Mouse (Mus musculus) induced T-regulatory cell, adult 2 months (primary cell): ENCODE measurements around the gene Hbq1a.

Source experiments
- DNase-seq: peaks from one replicate; pipeline ENCODE4 v3.0.0-alpha.2; 2012; ENCODE audit warnings: low read depth

Gene Hbq1a

DNA sequence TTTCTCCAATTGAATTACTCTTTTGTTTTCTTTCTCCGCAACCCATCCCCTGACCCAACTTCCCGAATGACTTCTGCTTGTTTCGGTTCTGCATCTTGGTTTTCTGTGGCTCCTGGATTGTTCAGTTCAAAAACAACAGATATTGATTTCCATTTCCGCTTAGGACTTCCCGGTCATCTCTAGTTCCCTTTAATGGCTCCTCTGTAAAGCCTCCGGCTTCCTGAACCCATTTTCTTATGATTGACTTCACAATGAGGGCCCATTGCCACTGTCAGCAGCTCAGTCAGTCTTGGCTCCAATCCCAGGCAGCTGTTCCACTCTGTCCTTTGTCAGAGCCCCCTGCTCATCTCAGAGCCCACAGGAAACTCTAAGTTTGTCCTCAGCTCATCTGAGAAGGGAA, 31.2 kb downstream of the Hbq1a start:
- no peak for DNase-seq

DNA sequence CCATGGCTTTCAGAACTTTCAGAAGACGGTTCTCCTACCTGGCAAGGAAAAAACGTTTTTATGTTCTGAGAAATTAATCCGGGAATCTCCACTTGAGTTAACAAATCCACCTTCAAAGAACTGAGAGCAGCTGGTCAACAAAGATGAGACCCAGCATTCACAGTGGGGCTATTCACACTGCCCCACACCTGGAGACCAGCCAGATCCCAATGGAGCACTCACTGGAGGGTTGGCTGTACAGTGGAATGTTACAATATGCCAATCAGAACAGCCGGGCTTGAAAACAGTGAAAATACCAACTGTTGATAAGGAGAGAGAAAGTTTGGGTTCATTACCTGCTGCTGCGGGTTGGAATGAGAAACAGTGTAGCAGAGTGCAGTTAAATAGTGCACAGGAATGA, 32.0 kb downstream of the Hbq1a start:
- no peak for DNase-seq

DNA sequence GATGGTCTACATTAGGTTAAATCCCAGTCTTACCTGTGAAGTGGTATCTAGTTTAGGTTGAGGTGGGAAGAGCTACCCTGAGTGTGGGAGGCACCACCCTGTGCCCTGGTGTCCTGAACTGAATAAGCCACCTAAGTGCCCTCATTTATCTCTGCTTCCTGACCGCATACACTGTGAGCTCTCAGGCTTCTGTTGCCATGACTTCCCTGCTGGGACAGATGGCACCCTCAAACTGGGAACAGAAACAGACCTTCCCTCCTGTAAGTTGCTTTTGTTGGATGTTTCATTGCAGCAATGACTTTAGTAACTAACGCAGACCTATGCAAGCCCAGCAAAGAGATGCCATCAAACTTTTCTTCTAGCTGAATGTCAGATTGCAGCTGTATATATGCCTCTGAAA, 33.4 kb downstream of the Hbq1a start:
- no peak for DNase-seq

DNA sequence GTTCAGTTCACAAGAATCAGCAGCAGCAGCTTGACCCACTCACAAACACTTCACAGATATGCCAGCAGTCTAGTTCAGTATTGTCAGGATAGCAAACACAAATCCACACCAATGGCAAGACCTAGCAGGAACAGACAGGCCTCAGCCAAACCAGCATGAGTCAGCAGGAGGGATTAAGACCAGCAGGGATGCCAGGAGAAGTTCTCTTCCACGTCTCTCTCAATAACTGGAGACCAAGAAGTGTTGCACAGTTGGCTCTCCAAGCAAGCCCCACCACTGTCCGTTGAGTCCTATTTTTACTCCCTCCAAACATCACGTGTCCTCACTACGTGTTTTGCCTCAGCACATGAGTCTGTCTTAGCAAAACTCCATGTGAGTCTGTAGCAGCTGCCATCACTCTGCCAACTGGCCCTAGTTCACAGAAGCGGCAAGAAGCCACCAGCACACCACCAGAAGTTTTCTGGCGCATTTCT, 36.6 kb downstream of the Hbq1a start:
- no peak for DNase-seq

DNA sequence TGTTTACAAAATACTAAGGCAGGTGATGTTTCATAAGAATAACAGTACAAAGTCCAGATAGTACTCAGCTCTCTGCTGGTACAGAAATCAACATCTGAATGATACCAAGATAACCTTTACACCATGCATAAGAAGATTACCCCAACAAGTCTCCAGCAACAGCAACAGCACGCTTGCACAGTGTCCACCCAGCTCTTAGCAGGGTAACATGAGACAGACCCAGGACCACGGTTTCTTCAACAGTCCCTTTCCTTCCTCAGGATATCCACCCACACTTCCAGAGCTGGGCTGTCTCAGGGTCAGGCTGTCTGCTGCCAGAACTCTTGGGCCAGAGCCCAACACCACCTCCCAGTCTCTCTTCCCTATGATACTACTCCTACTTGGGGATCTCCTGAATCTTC, 39.3 kb downstream of the Hbq1a start:
- DNase-seq, result no peak

DNA sequence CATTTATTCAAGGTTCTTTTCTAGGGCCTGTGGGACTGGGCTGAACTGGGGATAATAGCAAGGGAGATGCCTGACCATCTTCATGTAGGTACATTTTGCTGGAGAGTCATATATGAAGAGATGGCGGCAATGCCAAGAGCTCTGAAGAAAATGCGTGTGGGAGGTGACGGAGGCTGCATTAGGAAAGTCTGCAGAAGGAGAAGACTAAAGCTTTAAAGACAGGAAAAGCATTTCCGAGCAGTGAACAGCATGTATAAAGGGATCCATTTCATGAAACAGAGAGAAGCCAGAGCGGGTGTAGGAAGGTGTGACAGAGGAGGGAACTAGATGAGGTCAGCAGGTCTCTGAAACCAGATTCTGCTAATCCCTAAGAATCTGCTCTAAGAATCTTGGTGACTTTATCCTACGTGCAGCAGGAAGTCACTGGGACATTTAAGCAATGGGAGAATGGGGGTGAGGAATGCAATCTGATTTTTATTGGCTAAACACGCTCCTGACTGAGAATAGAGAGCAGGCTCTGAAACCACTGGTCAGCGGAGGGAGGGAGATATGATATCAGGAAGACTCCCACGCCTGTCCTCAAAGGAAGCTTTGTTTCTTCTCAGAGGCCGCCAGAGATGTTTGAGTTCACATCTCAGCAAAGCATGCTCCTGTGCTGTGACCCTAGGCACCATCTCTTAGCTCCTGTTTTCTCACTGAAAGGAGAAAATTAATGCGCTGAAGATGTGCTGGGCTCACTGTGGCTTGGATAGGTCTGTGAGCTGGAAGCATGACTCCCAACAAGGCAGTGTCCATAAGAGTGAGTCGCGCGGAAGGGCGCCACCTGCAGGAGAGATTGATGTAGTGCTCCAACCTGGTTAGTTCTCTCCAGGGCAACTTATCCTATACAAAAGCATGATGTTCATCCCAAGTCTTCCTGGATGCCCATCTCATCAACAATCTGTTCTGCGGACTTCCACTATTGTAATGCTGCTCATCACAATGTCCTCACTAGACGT, 40.9 kb downstream of the Hbq1a start:
- peak; percentile 66 for DNase-seq

DNA sequence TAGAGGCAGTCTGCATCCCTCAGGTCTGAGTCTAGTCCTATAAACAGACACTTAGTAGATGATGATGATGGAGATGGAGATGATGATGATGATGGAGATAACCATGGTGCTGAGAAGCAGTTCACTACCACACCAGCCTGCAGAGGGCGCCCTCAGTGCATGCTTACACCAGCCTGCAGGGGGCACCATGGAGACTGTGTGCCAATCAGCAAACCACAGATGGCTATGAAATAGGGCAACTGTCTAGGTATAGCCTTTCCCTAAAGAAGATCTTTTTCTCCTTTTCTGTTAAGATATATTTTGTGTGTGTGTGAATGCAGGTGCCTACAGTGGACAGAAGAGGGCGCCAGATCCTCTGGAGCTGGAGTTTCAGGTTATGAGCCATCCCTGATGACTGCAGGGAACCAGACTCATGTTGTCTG, 42.9 kb downstream of the Hbq1a start:
- DNase-seq, result peak; percentile 71

DNA sequence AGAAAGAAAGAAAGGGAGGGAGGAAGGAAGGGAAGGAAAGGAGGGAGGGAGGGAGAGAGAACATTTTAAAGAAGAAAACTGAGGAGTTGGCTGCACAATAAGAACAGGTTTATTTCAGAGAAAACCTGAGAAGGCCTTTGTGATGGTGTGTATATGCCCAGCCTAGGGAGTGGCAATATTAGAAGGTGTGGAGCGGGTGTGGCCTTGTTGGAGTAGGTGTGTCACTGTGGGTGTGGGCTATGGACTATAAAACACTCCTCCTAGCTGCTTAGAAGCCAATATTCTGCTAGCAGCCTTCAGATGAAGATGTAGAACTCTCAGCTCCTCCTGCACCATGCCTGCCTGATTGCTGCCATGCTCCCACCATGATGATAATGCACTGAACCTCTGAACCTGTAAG, 43.5 kb downstream of the Hbq1a start:
- DNase-seq, result no peak

DNA sequence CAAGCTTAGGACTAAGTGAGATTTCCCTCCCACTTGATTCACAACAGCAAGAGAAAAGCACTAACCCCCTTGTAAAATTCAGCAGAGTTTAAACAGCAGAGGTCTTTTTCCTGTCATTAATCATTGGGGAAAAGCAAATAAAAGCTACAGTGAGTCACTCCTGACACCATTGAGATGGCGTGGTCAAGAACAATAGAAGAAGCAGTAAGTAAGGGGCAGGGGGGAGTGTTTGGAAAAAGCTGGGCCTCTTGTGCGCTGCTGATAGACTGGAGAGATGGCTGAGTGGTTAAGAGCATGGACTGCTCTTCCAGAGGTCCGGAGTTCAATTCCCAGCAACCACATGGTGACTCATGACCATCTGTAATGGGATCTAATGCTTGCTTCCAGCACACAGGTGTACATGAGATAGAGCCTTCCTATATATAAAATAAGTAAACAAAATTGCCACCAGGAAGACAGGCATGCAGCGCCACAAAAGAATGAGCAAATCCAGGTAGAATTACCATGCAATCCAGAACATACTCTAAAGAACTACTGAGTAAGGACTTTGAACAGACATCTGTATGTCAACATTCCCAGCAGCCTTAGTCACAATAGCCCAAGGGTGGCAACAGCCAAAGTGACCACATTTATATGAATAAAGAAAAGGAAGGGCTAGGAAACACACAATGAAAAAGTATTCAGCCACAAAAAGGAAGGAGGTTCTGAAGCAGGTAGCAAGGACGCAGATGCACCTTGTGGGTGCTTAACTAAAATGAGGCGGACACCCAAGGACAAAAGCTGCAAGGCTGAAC, 45.8 kb downstream of the Hbq1a start:
- DNase-seq, result no peak

DNA sequence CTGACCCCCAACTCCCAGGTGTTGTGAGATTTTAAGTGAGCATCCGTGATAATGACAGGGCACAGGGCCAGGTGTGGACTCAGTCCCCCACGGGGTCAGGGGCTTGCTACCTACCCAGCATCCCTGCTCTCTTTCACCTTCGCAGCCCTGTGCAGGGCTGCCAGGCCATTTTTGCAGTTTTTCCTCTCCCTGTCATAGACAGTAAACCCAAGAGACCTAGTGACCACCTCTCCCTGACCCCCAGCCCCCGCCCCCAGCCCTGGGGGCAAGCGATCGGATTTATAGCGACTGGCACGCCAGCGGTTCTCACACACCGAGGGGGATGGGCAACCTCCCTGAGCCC, 47.4 kb downstream of the Hbq1a start:
- no peak for DNase-seq

DNA sequence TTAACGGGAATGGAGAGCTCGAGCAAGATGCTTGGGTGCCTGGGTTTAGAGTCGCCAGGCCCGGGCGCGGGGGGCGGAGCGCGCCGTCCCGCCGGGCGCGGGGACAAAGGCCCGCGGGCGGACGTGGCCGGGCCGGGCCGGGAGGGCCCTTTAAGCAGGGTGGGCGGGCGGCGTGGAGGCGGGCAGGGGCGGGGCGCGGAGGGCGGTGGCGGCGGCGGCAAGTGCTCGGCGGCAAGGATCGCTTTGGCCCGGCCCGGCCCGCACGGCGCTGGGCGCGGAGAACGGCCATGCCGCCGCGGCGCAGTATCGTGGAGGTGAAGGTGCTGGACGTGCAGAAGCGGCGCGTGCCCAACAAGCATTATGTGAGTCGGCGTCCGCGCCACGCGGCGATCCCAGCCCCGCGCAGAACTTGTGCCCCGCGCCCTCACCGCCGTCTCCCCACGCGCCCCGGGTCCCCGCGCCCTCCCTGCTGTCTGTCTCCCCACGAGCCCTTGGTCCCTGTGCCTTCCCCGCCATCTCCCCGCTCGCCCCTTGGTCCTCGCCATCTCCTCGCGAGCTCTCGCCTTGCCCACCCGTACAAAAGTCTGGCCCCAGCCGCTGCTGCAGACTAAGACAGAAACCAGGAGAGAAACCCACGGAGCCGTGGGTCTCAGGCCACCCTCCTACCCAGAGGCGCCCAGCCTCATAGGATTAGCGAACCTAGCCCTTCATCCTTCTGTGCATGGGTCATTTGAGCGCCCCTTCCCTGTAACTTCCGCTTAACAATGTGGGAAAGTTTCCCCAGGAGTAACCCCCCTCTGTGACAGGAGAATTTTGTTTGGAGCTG, 48.0 kb downstream of the Hbq1a start, which contains the start of gene Sh3pxd2b:
Gene Sh3pxd2b, plus strand, starts transcription at position 214 of the 826 bp plus-strand sequence.
- peak; percentile 38 for DNase-seq

DNA sequence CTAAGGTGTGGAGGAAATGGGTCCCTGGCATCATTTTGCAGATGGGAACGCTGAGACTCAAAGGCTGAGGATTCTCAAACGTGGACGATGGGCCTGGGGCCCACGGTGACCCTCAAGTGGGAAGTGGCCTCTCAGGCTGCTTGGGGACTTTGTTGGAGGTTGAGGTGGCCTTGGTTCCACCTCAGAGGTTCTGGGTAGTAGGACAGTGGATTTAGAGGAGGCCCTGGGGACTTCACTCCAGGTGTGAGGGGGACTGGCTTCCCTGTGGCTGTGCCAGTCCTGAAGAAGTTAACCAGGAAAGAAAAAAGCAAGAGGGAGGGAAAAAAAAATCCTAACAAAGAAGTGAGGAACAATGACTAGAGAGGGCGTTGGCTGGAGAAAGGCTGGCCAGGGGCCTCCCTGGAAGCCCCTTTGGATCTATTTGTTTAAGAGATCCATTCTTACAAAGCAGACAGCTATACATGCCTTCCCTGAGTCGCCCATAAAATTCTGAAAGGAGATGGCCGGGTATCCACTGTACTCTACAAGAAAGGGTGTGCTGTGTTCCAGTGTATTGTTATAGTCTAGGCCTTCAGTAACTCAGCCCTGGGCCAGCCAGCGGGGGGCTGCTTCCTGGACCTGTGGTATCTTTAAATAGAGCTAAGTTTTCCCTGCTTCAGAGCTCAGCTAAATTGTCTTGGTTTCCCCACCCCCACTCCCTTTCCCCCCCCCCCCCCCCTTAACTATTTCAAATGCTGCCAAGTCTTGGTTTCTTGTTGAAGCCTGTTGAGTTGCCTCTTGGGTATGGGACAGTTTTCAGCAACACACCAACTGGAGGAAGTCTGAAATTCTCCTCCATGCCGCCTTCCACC, 48.8 kb downstream of the Hbq1a start:
- no peak for DNase-seq

DNA sequence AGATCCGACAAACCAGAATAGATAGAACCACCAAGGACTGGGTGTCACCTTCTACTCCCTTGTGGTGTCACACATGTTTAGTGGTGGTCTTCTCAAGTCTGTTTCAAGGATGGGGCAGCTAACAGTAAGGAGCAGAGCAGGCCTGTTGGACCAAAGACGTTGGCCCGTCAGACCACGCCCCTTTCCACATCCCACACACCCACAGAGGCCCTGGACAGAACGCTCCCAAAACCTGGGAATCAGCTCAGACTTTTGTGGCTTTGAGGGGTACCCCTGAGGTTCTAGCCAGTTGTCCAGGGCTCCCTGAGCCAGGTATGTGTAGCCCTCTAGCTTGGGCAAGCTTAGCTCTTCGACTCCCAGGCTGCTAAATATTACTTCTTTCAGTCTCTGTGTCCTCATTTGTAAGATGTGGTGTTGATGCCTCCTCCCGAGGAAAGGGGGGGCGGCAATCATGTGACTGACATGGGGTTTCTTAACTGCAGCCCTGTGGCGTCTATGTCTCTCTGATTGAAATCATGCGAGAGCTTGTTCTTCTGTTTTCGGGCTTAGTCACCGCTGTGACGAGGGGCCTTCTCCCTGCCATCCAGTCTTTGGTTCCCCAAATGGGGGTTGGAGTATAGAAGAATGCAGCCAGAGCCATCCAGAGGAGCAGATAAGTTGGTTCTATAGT, 49.5 kb downstream of the Hbq1a start:
- no peak for DNase-seq
